Mouse (Mus musculus) lung, embryonic 16.5 days (tissue): ENCODE results near the gene Zbtb38. TPM values are rescaled to one million over a fixed set of nuclear protein-coding genes. Genes with fewer than 3 reads are reported as not detected.

Source experiments
- ATAC-seq: fragments of 200-750 bp; cut with Nextera tagmentation; 2 replicates; pipeline ENCODE4 v1.8.0; 2017; ENCODE audit warnings: low read depth, mild to moderate bottlenecking, moderate library complexity
- H3K27ac ChIP-seq: fragments of 300-500 bp; sonication (generic); 2 replicates; pipeline ENCODE4 v1.5.1; 2014; ENCODE audit warnings: mild to moderate bottlenecking, control low read depth, low read length
- H3K27me3 ChIP-seq: fragments of 300-500 bp; sonication (generic); 2 replicates; pipeline ENCODE4 v1.6.1; 2014; ENCODE audit warnings: low read depth, low read length, mixed read lengths; ENCODE audit not compliant: control insufficient read depth, insufficient read depth
- H3K36me3 ChIP-seq: fragments of 300-500 bp; sonication (generic); 2 replicates; pipeline ENCODE4 v1.6.1; 2014; ENCODE audit warnings: low read length; ENCODE audit not compliant: control insufficient read depth, insufficient read depth
- H3K4me1 ChIP-seq: fragments of 300-500 bp; sonication (generic); replicated peaks from 2 replicates; pipeline ENCODE4 v1.6.1; 2014; ENCODE audit warnings: low read length, mixed read lengths; ENCODE audit not compliant: control insufficient read depth, insufficient read depth
- H3K4me2 ChIP-seq: fragments of 300-500 bp; sonication (generic); 2 replicates; pipeline ENCODE4 v1.6.1; 2014; ENCODE audit warnings: low read depth, low read length, control low read depth
- H3K4me3 ChIP-seq: fragments of 300-500 bp; sonication (generic); 2 replicates; pipeline ENCODE4 v1.5.1; 2014; ENCODE audit warnings: mild to moderate bottlenecking, low read length, control low read depth
- H3K9ac ChIP-seq: fragments of 300-500 bp; sonication (generic); 2 replicates; pipeline ENCODE4 v1.6.1; 2014; ENCODE audit warnings: low read length, control low read depth
- H3K9me3 ChIP-seq: fragments of 300-500 bp; sonication (generic); 2 replicates; pipeline ENCODE4 v1.6.1; 2016; ENCODE audit warnings: low read length; ENCODE audit not compliant: control insufficient read depth
- WGBS: fragments of 180-500 bp; shearing (Covaris S2); extraction: QIAGEN DNeasy Blood & Tissue Kit; methylation state at CpG from one replicate; pipeline ENCODE4 v1.1.7; 2014; 5-methylcytosine and 5-hydroxymethylcytosine counted together
- polyA plus RNA-seq: library from polyadenylated mRNA; unstranded; fragments of >200 nt; fragmentation: Nextera tagmentation; extraction: Ambion mirVana; gene quantifications from 2 replicates; pipeline ENCODE4 v1.2.1, GENCODE M21; 2015

The Zbtb38 gene
- polyA plus RNA-seq, 1 experiment from 2014 or later = 29.2 TPM

DNA sequence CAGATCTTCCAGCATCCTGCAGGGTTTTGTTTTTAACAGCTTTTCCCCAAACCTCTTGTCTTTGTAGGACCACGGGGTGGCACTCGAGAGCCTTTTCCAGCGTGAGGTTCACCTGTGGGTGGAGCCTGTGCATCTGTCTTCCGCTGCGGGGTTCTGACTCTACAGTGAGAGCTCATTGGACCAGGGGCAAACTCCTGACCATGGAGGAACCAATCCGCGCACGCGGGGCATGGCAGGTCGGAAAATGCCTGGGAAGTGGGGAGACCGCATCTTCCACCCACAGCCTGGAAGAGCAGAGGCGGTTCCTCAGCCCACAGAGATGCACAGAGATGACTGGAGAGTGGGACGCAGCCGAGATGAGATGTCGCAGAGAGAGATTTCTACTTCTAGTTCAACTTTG is 82.8 kb downstream of the Zbtb38 start:
- Histone ChIP-seq H3K9ac (peak overlapping the region; percentile 61), H3K27ac (peak overlapping the region; percentile 46; the same call in 1 of the 2 replicates)

DNA sequence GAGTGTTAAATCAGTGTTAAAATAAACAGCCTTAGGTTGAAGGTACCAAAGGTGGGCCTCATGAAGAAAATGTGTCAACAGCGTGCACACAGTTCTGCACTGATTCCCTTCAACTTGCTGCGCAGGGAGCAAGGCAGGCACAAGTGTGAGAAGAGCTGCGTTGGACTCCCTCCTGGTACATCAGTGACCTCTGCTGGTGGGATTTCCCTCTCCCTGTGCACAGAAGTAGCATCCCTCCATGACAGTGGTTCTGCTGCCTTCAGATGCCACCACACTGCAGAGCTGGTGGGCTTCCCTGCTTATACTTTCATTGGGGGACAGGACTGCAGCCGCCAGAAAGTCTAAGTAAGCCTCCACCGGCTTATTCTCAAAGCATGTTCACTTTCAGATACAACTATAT is 84.0 kb downstream of the Zbtb38 start:
- H3K27me3 ChIP-seq = no peaks in the 10 kb centered on the region
- H3K4me2 ChIP-seq = no peak overlapping the region
- no peak overlapping the region for H3K27ac ChIP-seq
- no peak; the same call in 1 of the 2 replicates for ATAC-seq
- H3K4me3 ChIP-seq = no peak overlapping the region
- no peak overlapping the region for H3K9ac ChIP-seq
- no peaks in the 10 kb centered on the region; the same call in 1 of the 2 replicates for H3K4me1 ChIP-seq
- no peaks in the 10 kb centered on the region for H3K36me3 ChIP-seq
- H3K9me3 ChIP-seq = no peaks in the 10 kb centered on the region
- 38% methylated on average over 5 of the region's 5 CpGs for WGBS

More for the DNA sequence above, 82.8 kb downstream of the Zbtb38 start:
- no peaks in the 10 kb centered on the region; the same call in 1 of the 2 replicates for H3K4me1 ChIP-seq
- no peaks in the 10 kb centered on the region for H3K9me3 ChIP-seq
- peak; percentile 100 for ATAC-seq
- H3K27me3 ChIP-seq = no peaks in the 10 kb centered on the region
- under 1% methylated on average over 15 of the region's 15 CpGs for WGBS
- H3K4me3 ChIP-seq = peak overlapping the region; percentile 50
- no peaks in the 10 kb centered on the region for H3K36me3 ChIP-seq
- peak overlapping the region; percentile 81 for H3K4me2 ChIP-seq

DNA sequence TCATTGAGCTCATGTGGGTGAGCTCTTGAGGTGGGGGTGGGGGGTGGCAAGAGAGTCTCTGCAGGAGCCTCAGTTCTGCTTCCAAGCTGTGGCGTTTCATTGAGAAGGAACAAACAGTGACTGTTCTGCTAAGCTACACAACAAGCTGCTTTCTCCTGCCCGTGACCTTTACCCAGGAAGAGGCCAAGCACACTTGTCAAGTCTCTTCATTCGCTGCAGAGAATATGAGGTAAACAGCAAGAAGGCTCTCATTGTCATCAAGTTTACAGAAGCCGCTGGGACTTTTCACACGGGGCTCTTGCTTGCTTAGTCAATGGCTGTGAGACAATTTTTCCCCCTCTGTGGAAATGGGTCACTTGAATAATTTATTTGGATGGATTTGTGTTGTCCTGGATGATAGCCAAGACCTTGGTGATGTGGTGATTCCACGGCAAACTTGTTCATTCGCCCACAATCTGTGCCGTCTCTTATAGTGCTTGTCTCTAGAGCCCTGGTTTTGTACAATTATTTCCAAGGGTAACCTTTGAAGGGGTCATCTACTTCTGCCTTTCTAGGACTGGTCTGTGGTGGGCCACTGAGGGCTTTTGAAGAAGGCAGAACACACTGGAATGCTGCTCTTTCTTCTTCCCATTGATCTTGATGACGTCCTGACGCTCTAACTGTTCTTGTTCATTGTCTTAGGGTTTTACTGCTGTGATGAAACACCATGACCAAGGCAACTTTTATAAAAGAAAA is 92.0 kb downstream of the Zbtb38 start:
- Histone ChIP-seq H3K4me3 (no peak overlapping the region), H3K4me2 (no peak overlapping the region), H3K9me3 (no peaks in the 10 kb centered on the region), H3K36me3 (no peaks in the 10 kb centered on the region), H3K27ac (no peak overlapping the region), H3K27me3 (no peaks in the 10 kb centered on the region), H3K9ac (no peak overlapping the region), H3K4me1 (no peaks in the 10 kb centered on the region)
- 60% methylated on average over 10 of the region's 10 CpGs for WGBS
- ATAC-seq = no peak

DNA sequence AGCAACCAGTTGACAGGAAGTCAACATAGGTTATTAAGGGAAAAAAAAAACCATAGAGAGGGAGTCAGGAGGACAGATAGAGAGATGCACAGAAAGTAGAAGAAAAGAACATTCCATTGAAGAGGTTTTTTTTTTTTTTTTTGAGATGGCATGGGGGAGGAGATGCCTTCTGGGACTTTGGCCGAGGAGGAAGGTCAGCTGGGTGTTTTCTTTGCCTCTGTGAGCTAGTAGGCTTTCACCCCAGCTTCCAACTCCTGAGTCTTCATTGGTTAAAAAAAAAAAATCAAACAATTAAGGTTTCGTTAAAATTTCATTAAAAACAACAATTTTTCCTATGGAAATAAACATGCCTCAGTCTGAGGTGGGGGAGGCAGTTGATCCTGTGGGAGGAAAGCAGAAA is 92.8 kb downstream of the Zbtb38 start:
- no peaks in the 10 kb centered on the region for H3K27me3 ChIP-seq
- H3K9me3 ChIP-seq = no peaks in the 10 kb centered on the region
- no peaks in the 10 kb centered on the region for H3K4me1 ChIP-seq
- WGBS = 68% methylated on average over 2 of the region's 2 CpGs
- H3K4me3 ChIP-seq = no peak overlapping the region
- H3K4me2 ChIP-seq = no peak overlapping the region
- H3K36me3 ChIP-seq = no peaks in the 10 kb centered on the region
- H3K9ac ChIP-seq = no peak overlapping the region
- no peak for ATAC-seq
- no peak overlapping the region for H3K27ac ChIP-seq

DNA sequence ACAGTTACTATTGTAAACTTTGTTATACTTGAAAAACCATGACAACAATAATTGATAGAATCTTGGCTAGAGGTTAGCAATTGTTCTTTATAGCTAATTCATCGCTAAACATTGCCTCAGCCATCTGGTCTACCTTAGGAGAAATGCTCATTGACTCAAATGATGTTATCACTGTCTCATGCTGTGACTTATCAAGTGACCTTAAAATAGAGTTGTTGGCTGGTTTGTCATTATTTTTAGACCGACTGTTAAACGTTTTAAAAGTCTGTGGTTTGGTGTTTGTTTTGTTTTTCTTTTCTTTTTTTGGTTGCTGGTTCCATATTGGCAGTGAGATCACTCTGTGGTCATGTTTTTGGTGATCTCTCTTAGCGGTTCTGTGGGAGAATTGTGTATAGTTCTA is 99.1 kb downstream of the Zbtb38 start:
- H3K9me3 ChIP-seq = no peaks in the 10 kb centered on the region
- H3K4me2 ChIP-seq = no peak overlapping the region
- H3K9ac ChIP-seq = no peak overlapping the region
- no peak for ATAC-seq
- WGBS = 57% methylated on average over 4 of the region's 4 CpGs
- no peak overlapping the region for H3K27ac ChIP-seq
- H3K4me1 ChIP-seq = no peaks in the 10 kb centered on the region
- H3K4me3 ChIP-seq = no peak overlapping the region
- no peaks in the 10 kb centered on the region for H3K36me3 ChIP-seq
- H3K27me3 ChIP-seq = no peaks in the 10 kb centered on the region

DNA sequence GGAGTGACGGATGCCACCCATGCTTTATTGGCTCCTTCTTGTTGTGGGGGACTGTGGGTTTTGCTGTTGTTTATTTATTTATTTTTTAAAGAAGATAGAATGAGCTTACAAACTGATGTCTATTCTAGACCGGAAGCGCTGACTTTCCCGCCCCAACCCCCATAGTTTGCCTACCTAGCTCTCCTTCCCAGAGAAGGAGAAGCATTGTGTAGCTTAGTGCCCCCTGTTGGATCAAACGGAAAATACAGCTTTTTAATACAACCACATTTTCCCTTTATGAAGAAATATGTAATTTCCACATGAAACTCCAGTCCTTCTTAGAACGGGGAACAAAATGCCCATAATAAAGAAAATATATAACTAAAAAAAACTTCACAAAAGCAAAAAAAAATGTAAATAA is 99.9 kb downstream of the Zbtb38 start:
- H3K36me3 ChIP-seq = no peaks in the 10 kb centered on the region
- no peak overlapping the region for H3K27ac ChIP-seq
- ATAC-seq = no peak
- no peak overlapping the region for H3K9ac ChIP-seq
- H3K9me3 ChIP-seq = no peaks in the 10 kb centered on the region
- H3K4me3 ChIP-seq = no peak overlapping the region
- no peaks in the 10 kb centered on the region for H3K27me3 ChIP-seq
- no peak overlapping the region for H3K4me2 ChIP-seq
- H3K4me1 ChIP-seq = no peaks in the 10 kb centered on the region
- 48% methylated on average over 6 of the region's 6 CpGs for WGBS

DNA sequence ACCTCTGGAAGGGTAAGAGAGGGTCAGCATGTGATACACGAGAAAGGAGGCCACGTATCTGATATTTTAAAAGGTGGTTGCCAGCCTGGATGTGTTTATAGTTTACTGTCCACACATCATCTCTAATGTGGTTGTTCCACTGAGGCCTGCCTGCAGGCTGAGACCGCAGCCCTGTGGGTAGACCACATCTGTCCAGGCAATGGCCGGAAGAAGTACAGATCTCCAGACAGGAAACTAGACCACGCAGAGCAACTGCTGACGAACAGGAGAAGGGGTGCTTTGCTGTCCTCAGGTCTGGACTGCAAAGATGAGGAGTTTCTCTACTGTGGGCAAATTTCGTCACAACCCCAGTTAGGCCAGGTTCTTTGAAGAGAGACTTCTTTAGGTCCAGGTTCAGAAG is 101.8 kb downstream of the Zbtb38 start:
- Histone ChIP-seq H3K4me1 (no peaks in the 10 kb centered on the region), H3K27ac (no peak overlapping the region), H3K4me3 (no peak overlapping the region), H3K4me2 (no peak overlapping the region), H3K9ac (no peak overlapping the region), H3K27me3 (no peaks in the 10 kb centered on the region), H3K9me3 (no peaks in the 10 kb centered on the region), H3K36me3 (no peaks in the 10 kb centered on the region)
- no peak for ATAC-seq
- 70% methylated on average over 7 of the region's 7 CpGs for WGBS

DNA sequence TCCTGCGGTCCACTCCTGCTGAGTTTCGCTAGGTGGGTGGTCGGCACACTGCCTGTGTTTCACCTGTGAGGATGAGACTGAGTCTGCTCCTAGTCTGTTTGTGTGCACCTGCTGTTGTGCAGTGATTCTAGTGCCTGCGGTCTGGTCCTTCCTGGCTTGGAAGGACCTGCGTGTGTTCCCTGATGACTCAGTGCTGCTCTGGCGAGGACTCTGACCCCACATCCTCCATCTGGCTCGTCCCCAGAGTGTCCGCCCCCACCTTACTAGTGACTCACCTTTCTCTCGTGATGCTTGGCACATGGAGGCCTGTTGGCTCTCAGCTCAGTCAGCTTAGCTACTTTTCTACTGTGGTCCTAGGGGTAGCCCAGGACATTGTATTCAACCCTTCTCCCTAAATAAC is 102.7 kb downstream of the Zbtb38 start:
- H3K27me3 ChIP-seq = no peaks in the 10 kb centered on the region
- no peaks in the 10 kb centered on the region for H3K36me3 ChIP-seq
- no peak overlapping the region for H3K27ac ChIP-seq
- no peaks in the 10 kb centered on the region for H3K9me3 ChIP-seq
- 55% methylated on average over 9 of the region's 9 CpGs for WGBS
- H3K4me1 ChIP-seq = no peaks in the 10 kb centered on the region
- no peak overlapping the region for H3K9ac ChIP-seq
- ATAC-seq = no peak
- no peak overlapping the region for H3K4me2 ChIP-seq
- no peak overlapping the region for H3K4me3 ChIP-seq

DNA sequence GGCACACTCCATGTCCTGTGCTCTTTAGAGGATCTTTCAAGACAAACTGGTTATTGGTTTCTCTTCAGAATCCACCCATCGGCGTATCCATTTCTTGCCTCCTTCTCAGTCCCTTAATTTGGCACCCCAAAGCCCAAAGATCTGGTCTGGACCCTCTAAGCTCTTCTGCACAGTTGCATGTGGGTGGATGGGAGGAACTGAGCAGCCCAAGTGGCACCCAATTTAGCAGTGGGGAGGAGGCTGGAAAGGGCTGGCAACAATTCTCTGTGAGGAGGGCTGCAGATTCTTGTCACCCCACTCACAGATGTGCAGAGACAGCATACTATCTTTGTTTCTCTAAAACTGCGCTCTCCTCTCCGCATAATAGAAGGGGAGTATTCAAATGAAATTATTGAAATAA is 103.3 kb downstream of the Zbtb38 start:
- Histone ChIP-seq H3K27ac (no peak overlapping the region), H3K9ac (no peak overlapping the region), H3K4me1 (no peaks in the 10 kb centered on the region), H3K36me3 (no peaks in the 10 kb centered on the region), H3K4me2 (no peak overlapping the region), H3K4me3 (no peak overlapping the region), H3K9me3 (no peaks in the 10 kb centered on the region), H3K27me3 (no peaks in the 10 kb centered on the region)
- ATAC-seq = no peak
- 90% methylated on average over 4 of the region's 4 CpGs for WGBS
